Mouse (Mus musculus) regulatory T cell (primary cell): Measurements from ENCODE around the gene Gm49333.

Source experiments
- in situ Hi-C: fragments of 300-600 bp; cut with MboI, MseI; formaldehyde crosslinking; loops from one replicate; pipeline ENCODE4 v1.15.1; 2025; ENCODE audit warnings: high pct_unique_total_duplicates

The Gm49333 gene

GRCm38 (mm10) chr16:20611357-20612227 is at the start of gene Gm49333, which contains the start of the genes Eef1akmt4 and Alg3:
Gm49333 (plus strand) TSS chr16:20611610.
Eef1akmt4 (plus strand) TSS chr16:20611593.
Alg3 (minus strand) TSS chr16:20611735.
- in situ Hi-C loops, result loop anchor here (5.0 kb wide), 1 partner anchor 74 kb away; the partner anchor contains the start of gene Ap2m1

DNA sequence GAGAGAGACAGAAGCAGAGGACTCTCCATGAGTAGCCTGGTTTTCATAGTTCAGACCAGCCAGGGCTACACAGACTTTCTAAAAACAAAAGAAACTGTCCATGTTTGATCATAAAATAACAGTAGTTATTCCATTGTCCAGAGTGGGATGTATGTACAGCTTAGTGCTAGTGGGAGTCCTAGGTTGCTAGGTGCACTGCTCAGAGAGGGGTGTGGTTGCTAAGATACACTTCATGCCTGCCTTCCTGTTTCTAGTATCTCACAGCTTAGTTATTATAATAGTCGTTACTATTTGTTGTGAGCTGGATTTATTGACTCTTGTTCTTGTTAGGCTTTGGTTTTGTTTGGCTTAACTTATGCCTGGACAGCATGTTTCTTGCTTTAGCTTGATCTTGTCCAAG is 46.3 kb upstream of the Gm49333 start:
- in situ Hi-C loops, result no loop called here

- in situ Hi-C loops, result loop anchor here (10.0 kb wide), 1 partner anchor 155 kb away; no protein-coding TSS in a partner anchor
These were observed 22.0 kb upstream of the Gm49333 start, which contains the start of gene Vwa5b2 for GRCm38 (mm10) chr16:20589366-20589938. Vwa5b2 (plus strand) TSS chr16:20589471.

DNA sequence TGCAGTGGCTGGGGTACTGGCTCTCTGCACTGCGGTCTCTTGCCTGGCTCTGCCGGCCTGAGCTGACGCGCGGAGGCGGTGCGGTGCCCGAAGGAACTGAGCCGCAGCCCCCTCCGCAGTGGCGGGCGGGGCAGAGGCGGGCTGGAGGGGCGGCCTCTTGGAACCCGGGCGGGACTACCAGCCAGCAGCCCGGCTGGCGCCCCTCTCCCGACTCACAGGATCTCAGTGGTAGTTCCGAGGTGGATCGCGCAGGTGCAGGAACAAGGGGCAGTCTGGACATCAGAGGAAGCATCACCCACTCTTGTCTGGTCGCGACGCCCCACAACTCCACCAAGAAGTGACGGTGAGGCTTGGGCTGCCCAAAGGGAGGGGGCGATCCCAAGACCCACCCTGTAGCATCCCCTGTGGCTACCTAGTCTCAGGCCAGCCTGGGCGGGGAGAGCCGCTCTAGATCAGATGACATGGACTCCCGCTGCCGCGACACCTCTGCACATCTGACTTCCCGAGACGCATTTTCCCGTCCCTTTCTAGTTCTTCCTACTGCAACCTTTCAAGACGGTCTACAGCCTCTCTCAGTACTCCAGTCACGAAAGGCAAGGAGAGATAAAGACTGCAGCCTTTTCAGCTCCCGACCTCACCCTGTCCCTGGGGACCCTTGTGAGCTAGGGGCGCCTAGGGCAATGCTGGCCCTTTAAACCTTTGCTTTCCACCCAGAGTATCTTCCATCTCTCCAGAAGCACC is 21.3 kb upstream of the Gm49333 start:
- in situ Hi-C loops, result loop anchor here (10.0 kb wide), 1 partner anchor 155 kb away; no protein-coding TSS in a partner anchor

- in situ Hi-C loops, result no loop called here
These were observed 20.8 kb upstream of the Gm49333 start for GRCm38 (mm10) chr16:20590680-20591038.

DNA sequence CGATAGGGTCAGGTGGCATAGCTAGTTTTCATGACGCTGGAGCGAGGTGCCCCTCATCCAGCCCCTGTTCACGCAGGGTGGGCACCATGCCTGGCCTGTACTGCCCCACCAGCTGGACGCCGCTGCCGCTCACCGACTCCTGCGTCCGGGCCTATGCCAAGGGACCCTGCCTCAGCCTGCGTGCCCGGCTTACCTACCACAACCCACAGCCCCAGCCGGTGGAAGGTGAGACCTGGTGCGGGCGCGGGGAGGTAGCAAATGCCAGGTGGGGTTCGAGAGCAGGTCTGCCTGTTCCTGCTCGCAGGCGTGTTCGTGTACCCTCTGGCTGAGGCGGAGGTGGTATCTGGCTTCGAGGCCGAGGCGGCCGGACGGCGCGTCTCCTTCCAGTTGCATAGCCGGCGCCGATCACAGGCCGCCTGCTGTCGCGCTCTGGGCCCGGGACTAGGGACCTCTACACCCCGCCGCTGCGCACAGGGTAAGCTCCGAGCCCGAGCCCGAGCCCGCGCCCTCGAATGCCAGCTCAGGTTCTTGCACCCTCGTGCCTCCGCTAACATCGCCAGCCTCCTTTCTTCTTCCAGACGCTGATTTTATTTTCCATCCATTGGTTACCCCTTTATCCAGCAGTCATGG is 20.2 kb upstream of the Gm49333 start:
- in situ Hi-C loops, result no loop called here

DNA sequence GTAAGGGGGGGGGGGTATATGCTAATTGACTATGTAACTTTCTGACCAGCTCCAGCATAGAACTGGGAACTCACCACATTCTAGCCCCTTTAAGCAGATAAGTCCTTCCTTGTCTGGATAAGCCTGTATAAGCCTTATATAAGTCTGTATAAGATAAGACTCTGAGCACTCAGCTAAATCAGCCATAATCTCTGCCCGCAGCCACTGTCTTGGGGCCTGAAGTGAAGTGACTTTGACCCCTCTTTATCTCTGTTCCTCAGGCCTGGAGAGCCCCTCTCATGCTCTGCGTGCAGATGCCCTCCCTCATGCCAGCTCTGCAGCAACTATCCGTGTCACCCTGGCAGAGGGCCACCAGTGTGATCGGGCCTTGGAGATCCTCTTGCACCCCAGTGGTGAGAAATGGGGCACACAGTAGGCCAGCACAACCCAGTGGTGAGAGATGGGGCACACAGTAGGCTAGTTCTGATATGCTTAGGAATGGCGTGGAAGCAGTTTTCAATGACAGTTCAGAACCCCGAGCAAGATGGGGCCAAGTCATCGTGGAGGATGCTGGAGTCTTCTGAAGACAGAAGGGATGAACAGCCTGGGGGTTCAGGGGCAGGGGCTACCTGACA is 16.2 kb upstream of the Gm49333 start:
- in situ Hi-C loops, result no loop called here

- in situ Hi-C loops, result no loop called here
These were observed 15.7 kb upstream of the Gm49333 start for GRCm38 (mm10) chr16:20595737-20596136.

DNA sequence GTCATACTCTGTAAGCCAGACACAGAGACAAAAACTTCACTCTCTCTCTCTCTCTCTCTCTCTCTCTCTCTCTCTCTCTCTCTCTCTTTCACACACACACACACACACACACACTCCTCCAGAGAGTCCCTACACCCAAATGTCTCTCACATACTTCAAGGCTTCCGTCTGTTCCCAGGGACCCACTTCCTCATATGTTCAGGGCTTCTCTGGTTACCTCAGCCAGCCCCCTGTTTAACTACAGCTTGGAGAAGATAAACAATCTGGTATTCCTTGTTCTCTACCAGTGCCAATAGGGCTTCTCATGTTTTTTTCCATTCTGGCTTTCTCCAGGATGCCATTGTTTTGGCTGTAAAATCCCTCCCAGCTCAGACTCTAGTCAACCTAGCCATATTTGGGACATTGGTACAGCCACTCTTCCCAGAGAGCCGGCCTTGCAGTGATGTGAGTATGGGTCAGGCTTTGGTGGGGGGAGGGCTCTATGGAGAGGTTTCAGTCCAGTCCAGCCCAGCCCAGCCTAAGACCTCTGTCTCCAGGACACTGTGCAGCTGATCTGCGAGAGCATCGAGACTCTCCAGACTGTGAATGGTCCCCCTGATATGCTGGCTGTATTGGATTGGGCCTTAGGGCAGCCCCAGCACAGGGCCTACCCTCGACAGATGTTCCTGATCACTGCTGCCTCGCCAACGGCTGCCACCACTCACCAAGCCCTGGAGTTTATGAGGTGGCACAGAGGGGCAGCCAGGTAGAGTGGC is 14.5 kb upstream of the Gm49333 start:
- in situ Hi-C loops, result no loop called here

GRCm38 (mm10) chr16:20600511-20600910 is 10.9 kb upstream of the Gm49333 start:
- in situ Hi-C loops, result no loop called here

DNA sequence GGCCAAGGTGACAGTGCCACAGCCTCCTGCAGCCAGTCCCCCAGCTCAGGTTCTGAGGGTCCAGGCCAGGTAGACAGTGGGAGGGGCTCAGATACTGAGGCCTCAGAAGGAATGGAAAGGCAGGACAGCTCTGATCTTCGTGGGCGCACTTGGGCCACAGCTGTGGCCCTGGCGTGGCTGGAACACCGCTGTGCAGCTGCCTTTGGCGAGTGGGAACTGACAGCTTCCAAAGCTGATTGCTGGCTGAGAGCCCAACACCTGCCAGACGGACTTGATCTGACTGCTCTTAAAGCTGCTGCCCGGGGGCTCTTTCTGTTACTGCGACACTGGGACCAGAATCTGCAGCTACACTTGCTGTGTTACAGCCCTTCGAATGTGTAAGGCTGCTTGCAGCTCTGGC is 6.7 kb upstream of the Gm49333 start:
- in situ Hi-C loops, result loop anchor here (5.0 kb wide), 1 partner anchor 42 kb away; no protein-coding TSS in a partner anchor

- in situ Hi-C loops, result loop anchor here (5.0 kb wide), 1 partner anchor 73 kb away; the partner anchor contains the start of gene Ap2m1
These were observed 681 bp upstream of the Gm49333 start for GRCm38 (mm10) chr16:20610501-20611356.

DNA sequence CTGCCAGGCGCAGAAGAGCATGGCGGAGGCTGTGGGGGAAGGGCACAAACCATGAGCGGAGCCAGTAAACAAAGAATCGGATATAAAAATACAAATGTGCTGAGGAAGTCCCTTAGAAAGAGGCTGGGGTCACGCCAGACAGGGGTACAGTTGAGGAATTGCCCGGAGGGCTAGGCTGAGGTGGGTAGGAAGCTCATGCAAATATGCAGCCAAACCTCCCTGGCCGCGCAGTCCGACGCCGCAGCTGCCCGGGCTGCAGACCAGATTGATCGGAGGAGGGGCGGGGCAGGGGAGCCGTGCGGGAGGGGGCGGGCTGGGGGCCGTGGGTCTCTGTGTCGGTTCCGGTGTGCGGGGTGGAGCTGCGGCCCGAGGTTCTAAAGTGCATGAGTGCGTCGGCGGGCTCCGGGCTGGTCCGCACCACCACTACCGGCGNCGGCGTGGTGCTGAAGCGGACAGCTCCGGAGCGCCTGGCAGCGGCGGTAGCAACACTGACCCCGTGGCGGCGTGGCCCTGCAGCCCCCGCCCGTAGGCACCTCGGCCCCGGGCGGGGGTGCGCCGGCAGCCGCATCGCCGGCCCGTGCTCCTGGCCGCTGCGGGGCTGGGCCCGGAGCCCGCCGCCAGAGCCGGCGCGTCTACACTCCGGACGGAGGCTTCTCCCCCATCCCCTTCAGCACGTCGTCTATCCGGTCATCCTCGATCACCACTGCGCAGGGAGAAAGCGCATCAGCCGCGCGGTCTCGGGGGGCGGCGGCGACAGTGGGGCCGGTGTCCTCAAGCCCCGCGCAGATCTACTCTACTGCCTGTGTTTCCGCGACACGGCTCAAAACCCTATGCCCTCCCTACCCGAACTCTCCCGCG is 8.4 kb downstream of the Gm49333 start:
- in situ Hi-C loops, result no loop called here

DNA sequence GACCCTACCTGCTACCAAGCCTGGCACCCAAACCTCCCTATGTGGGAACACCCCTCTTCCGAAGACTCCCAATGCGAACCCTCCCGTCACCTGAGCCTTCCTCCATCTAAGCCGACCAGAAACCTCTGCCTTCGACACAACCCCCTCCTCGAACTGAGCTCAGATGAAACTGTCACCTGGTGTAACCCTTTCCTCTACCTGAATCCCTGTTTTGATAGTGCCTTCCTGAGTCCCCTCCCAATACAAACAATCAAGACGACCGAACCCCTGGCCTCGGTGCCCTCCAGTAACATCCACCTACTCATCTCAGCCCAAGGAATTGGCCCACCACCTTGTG is 9.0 kb downstream of the Gm49333 start:
- in situ Hi-C loops, result no loop called here

DNA sequence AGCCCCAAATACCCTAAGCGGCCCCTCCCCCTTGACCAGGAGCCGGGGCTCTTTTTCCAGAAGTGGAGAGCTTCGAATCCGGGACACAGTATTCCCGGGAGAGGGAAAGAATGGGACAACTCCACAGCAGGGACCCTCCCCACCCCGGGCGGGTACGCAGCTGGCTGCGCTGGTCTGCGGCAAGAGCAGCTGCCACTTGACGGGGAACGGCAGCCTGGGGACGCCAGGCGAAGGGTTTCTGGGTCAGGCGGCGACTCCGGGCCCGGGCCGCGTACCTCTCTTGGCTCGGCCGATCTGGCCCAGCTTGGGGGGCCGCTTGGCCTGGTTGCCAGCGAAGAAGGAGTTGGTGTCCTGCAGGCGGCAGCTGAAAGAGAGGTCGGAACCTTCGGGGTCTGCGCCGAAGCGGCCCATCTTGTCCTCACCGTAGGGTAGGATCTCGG is 9.4 kb downstream of the Gm49333 start:
- in situ Hi-C loops, result no loop called here

DNA sequence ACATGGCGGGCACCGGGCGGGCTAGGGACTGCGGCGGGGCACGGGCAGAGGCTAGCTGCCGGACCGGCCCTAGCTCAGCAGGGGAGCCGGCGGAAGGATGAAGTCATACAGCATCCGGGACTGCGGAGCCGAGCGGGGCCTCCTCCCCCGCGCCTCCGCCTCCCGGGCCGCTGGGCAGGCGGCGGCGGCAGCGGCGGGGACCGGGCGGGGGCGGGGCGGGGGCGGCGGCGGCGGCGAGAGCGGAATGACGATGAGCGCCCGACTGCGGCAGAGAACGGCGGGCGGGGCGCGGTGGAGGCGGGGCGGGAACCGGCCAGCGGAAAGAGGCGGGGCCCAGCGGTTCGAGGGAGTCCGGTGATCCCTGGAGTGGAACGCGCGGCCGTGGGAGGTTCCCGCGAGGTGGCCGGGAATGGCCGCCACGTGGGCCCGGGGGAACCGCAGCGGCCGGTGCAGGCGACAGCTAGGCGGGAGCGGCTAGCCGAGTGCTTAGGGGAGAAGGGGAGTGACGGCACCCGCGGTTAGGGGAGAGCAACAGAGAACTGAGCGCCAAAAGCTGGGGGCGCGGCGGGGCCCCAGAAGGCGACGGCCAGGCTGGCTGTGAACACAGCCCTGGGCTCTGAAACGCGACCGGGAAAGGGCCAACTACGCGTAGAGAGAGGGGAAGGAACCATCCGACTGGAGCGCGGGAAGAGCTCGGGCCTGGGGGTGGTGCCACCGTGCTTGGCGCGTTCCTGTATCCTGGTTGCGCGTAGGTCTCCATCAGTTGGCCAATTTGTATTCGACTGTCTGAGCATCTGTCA is 10.0 kb downstream of the Gm49333 start, which contains the start of gene Camk2n2:
Gene Camk2n2 (minus strand): TSS at position 97 of the 800 bp plus-strand sequence.
- in situ Hi-C loops, result no loop called here

DNA sequence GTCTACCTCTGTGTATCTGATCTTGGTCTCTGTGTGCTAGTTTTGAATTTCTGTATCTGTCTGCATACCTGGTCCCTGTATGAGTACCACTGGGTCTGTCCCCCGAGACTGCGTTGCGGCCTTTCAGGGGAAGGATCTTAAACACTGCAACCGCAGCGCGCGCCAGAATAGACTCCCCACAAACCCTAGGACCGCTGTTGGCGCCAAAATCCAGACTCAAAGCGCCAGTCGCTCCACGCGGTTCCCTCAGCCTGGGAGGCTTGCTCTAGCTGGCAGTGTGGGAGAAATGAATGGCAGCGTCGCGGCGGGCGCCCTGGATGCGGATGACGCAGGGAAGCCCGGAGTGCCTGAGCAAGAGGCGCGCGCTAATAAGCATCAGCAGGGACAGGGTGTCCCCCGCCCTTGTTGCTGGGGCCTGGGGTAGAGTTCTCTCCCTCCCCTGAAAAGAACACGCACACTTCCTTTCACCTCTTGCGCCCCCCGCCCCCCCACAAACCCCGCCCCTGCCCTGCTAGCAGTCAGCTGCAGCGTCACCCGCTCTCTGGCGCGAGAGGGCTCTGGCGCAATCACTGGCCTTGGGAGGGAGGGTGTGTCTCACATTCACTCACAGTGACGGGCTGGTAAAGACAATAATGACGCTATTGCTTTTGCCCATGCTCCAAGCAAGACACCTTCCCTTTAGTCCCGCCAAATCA is 10.7 kb downstream of the Gm49333 start:
- in situ Hi-C loops, result no loop called here
